Mouse (Mus musculus): ENCODE data around the gene Map3k1.
"Not testable (repeated sequence)": the region's sequence is repeated elsewhere in the genome, so short reads cannot be mapped to it uniquely, and the experiment has no call there.

The Map3k1 gene

DNA sequence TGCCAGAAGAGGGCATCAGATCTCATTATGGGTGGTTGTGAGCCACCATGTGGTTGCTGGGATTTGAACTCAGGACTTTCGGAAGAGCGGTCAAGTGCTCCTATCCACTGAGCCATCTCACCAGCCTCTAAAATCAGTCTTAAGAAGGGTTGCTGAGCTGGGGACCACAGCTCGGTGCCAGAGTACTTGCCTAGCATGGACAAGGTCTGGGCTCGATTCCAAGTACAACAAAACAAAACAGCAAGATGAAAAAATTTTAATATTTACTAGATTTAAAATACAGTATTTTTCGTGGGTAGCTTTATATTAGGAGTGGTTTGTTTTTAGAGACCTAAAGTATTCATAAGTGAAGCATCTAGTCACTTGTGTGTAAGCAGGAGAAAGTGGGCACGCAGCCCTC lies 55.5 kb downstream of the Map3k1 start:
- in situ Hi-C loops (cut with MboI; ENCODE audit: low sequenced_read_pairs): no loop called here

DNA sequence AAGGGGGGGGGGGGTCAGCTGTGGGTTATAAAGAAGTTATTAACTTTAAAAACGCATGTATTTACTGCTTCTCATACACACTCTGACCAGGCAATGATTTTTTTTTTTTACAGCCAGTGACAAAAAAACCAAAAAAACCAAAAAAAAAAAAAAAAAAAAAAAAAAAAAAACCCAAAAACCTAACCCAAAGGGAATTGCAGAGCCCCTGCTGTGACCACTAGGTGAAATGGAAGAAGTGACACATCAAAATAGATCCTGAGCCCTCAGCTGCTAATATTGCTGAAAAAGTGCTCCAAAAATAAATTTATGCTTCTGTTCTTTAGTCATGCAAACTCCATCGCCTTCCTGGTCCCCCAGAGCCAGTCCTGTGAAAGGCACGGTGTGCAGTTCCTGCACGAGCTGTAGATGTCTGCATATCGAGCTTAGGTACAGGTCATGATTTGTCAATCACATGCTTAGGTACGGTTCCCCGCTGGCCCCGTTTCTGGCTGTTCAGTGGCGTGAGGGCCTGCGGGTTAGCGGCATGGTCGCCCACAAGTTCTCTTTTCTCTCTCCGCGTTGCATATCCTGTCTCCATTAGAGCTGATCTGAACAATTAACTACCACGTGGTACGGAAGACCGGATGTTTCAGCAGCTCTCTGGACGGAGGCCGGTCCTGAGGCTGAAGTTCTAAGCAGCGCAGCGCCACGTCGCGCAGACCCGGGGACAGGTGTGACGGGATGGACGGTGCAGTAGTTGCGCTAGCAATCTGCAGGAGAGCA lies 60.3 kb downstream of the Map3k1 start:
- in situ Hi-C loops (cut with MboI; ENCODE audit: low sequenced_read_pairs): no loop called here

DNA sequence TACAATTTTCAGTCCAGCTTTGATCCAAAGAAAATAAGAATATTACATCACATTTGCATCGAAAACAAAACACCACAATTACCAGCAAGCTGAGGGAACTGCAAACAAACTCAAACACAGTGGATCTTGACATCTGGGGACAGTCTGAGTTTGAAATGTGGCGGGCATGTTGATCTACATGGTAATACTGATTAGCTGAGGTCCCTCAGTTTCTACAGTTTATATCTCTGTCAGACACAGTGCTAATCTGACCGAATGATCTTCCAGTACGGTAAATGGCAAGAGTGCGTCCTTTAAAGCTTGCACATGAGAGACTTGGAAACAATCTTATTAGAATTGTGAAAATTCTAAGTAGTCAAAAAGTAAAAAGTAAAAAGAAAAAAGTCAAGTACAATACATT lies 62.0 kb downstream of the Map3k1 start:
- in situ Hi-C loops (cut with MboI; ENCODE audit: low sequenced_read_pairs): no loop called here

DNA sequence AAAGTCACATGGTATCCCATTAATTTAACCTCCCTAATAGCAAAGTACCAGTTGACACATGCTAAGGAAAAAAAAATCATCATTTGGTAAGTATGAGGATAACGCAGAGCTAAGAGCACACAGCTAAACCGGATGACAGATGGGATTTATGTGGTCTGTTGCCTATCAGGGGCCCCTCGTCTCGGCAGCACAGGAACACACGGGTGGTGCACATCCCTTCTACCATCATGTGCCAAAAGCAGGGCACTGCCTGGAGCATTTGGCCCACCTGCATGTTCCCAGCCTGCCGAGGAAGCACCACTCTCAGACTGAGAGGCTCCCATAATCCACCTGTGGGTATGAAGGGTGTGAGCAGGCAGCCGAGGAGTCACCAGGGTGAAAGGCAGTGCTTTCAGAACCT lies 63.6 kb downstream of the Map3k1 start:
- in situ Hi-C loops (cut with MboI; ENCODE audit: low sequenced_read_pairs): no loop called here

DNA sequence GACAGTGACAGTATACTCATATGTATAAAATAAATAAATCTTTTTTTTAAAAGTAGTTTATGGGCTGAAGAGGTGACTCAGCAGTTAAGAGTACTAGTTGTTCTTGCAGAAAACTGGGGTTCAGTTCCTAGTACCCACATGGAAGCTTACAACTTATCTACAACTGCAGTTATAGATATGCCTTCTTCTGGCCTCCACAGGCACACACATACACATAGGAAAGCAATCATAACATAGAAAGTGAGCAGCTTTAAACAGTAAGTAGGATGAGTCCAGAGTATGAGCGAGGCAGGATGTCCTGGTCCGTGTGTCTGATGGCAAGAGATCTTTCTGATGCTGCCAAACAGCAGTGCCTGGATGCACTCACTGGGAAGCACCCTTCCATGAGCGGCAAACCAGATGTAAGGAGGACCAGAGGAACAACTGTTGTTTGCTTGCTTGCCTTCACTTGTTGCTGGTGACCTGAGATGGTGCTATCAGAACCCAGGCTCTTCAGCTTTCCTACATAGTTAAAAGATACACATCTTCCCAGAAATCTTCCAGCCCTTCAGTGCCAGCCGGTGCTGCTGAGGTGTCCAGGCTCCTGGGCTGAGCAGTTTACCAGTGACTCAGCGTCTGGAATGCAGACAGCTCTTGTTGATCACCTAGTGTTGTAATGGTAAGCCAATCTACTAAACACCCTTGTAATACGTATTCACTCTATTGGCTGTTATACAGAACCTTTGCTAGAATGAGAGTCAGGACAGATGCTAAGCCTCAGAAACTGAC lies 64.4 kb downstream of the Map3k1 start:
- in situ Hi-C loops (cut with MboI; ENCODE audit: low sequenced_read_pairs): no loop called here

DNA sequence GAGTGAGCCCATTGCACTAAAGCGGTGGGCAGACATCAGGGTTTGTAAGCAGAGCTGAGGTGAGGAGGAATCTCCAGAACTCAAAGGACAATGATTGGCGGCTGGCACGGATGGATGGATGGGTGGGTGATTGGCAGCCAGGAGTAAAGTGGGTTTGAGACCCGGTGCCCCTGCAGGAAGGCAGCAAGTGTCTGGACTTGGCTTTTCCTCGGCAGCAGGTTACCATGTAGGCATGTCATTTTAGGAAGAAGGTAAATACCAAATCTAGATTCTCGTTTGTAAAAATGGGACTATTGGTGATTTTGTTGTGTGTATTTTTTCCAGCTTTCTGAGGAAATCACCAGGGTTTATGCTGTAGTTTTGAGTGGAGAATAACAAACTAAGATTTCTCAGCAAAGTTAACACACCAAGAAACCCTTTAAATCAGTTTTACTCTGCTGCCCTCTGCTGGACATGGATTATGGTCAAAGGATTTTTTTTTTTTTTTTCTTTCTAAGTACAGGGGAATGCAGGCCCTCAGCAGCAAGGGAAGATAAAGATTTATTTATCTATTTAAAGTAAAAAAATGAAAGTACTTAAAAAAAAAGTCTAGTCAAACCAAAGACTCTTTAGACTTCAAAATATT lies 66.7 kb downstream of the Map3k1 start:
- in situ Hi-C loops (cut with MboI; ENCODE audit: low sequenced_read_pairs): no loop called here

DNA sequence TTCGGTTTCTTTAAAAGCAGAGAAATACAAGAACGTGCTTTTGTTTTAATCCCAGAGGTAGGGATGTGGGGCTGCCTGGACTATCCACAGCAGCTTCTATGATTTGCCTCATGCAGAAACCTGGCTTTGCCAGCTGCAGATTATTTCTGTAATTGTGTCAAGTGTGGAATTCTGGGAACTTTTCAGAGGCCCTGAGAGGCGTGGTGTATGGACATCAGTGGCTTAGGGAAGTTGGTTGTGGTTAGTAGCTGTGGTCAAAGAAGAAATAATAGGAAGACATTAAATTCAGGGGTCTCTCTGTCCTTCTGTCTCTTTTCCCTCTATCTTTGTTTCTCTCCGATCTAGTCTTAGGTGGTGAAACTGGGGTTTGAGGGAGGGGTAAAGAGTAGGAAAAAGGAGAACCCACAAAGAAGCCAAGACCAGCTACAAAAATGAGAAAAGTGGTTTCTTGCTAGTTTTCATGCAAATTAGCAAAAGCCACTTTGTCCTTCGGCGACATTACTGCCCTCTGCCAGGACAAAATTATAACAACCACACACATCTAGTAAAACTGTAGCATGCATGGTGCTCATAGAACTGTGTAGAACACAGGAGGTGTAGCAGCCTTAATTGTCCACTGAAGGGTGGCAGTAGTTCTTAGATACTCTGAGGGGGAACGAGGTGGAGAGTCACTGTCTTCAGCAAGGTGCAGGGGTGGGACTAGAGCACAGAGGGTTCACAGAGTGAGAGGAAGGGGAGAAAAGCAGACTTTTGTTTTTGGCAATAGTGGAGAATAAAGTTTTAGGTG lies 67.4 kb downstream of the Map3k1 start:
- in situ Hi-C loops (cut with MboI; ENCODE audit: low sequenced_read_pairs): no loop called here

DNA sequence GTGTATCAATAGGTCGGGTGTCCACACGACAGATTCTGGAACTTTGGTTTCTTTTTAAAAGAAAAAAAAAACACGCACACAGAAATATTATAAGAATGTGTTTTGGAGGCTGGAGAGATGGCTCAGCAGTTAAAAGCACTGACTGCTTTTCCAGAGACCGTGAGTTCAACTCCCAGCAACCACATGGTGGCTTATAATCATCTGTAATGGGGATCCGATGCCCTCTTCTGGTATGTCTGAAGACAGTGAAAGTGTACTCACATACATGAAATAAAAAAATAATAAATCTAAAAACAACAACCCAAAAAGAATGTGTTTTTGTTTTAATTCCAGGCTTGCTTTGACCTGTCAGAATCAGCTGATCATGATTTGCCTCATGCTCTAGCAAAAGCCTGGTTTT lies 81.9 kb downstream of the Map3k1 start:
- in situ Hi-C loops (cut with MboI; ENCODE audit: low sequenced_read_pairs): no loop called here

DNA sequence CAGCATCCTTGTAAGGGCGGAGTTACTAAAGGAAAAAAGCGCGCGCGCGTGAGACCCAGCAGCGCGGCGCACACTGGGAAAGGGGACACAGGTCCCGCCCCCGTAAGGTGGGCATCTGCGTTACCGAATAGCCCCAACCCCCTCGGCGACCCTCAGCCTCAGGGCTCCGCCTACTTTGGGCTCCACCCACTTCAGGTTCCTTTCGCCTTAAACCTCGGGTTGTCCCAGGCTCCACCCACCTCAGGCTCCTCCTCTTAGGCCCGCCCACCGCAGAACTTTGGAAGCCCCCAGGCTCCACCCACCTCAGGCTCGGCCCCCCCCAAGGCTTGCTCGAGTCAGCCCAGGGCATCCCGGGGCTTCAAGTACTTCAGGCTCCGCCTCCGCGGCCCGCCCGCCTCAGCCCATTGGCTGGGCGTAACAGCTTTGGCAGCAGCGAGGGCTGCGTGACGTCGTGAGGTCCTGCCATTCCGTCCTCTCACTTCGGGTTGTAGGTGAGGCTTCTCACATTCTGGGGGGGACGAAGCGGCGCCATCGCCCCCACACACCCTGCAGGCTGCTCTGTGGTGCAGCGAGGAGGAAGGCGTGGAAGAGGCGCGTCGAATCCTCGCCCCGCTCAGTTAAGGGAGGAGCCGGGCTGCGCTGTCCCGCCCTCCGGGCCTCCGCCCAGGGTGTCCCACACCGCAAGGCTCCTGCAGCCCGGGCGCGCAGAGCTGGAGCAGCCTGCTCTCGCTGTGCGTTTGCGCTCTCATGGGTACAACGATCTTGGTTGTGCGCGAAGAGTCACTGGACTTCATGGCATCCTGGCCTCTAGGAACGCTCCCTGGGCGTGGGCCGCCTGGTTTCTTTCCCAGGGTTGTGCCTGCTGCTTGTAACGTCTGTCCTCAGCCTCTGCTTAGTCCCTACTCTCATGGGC lies 83.4 kb downstream of the Map3k1 start:
- in situ Hi-C loops (cut with MboI; ENCODE audit: low sequenced_read_pairs): no loop called here

DNA sequence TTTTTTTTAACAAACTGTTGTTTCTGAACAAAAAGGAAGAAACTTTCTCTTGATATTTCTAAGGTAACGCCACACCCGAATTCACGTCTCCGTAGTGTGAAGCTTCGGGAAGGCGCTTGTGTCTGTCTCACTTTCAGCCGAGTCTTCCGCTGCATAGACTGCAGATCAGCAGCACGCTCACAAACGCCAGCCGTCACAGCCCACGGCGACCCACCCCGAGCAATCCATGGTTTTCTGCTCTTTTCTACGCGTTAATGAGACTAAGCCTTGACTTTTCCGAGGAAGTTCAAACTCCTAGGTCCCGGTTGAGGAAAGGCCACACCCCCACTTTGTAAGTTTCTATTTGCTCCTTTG lies 84.0 kb downstream of the Map3k1 start:
- in situ Hi-C loops (cut with MboI; ENCODE audit: low sequenced_read_pairs): no loop called here

DNA sequence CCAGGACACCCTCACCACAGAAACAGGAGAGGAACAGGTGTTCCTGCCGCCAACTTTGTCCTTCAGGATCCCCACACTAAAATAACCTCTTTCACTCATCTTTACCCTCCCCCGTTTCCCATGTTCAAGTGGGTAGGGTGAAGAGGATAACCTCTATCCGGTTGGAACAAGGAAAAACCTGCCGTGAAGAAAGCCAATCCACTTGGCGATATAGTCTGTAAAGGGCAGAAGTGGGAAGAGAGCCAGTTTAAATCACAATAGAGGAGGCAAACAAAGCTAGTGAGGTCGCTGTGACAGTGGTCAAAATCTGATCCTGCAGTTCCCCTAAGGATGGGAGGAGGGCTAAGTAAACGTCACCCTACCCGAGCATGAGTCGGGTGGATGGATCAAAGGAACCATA lies 89.1 kb downstream of the Map3k1 start:
- in situ Hi-C loops (cut with MboI; ENCODE audit: low sequenced_read_pairs): no loop called here

DNA sequence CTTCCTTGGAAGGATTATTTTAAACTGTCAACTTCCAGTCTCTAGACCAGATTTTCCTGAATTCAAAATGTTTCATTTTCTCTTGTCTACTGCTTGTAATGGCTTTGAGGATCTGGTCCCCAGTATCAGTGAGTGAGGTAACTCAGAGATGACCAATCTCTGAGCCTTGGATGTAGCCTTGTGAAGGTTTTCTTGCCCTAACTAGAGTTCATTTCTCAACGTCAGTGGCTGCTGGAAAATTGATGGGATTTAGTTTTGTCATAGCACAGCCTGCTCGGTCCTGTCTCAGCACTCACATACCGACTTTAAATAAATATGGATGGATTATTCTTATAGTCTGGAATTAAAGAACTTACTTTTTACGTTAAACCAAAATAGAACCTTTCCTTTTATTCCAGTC lies 98.3 kb downstream of the Map3k1 start:
- in situ Hi-C loops (cut with MboI; ENCODE audit: low sequenced_read_pairs): no loop called here

DNA sequence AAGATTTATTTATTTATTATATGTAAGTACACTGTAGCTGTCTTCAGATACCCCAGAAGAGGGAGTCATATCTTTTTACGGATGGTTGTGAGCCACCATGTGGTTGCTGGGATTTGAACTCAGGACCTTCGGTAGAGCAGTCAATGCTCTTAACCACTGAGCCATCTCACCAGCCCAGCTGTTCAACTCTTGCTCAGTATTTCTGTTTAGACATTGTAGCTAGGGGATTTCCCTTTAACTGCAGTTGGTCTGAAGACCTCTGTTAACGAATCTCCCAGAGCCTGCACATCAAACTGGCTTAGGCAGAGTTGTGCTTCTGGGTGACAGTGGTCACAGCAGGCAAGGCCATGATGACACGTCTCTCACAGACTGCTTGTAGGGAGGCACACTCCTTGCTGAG lies 104.8 kb downstream of the Map3k1 start:
- in situ Hi-C loops (cut with MboI; ENCODE audit: low sequenced_read_pairs): not testable (repeated sequence)

DNA sequence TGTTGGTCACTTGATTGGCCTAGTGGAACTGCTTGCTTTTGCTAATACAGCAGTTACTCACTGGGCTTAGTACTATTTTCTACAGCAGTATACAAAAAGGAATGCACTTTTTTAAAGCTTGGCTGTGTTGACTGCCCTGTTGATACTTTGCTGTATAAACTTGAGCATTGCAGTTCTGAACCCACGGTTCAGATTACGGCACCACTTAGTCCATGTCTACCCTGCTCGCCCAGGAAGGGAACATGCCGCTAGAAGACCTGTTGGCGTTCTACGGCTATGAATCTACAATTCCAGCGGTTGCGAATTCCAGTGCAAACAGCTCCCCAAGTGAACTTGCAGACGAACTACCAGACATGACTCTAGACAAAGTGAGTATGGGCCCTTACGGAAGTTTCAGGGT lies 105.4 kb downstream of the Map3k1 start:
- in situ Hi-C loops (cut with MboI; ENCODE audit: low sequenced_read_pairs): no loop called here
